Mouse (Mus musculus): ENCODE measurements around the gene Fam49a. TPM values are rescaled to one million over a fixed set of nuclear protein-coding genes. Genes with fewer than 3 reads are reported as not detected.
"Not testable (repeated sequence)": the region's sequence is repeated elsewhere in the genome, so short reads cannot be mapped to it uniquely, and the experiment has no call there.

Gene Fam49a
- total RNA-seq (2021), result 100 to 1,000 TPM; 173 to 178 TPM

DNA sequence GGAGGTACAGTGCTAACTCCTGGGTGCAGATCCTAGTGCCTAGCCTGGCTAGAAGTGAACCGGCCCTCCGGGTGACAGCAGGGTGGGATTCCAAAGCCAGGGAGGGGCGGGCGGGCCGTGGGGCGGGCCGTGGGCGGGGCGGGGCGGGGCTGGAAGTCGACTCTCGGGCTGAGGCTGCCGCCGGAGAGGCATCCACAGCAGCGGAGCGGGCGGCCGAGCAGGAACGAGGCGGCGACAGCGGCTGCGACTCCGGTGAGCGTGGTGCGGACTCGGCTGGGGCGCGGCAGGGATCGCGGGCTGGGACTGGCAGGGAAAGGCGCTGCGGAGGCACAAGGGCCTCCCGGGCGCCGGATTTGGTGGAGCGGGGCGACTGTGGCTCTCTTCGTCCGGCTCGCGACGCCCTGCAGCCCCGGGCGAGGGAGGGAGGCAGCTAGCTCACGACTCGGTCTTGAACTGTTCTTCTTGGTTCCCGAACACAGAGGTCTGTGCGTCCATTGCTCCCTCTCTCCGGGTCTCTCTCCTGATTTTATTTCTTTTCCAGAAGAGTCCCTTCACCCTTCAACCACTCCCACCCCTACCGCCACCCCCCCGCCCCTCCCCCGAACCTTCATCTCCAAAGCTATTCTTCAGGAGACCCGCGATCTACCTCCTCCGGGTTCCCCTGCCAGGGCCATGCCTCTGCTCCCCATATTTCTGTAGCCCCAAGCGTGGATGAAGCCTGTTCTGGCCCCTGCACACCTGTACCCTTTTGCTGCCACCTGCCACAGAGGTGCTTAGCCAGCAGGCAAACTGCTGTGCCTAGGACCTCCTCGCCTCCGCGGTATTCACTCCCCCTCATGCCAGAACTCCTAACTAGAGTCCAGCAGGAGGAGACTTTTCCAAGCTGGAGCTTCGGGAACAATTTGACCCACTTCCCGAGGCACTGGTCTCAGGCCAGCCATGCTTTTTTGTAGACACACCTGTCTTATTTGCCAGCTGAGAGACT is at the start of gene Fam49a:
Gene Fam49a, plus strand, starts transcription at position 153 of the 985 bp plus-strand sequence.
- DNase-seq, result peak; percentile 82 to 83

DNA sequence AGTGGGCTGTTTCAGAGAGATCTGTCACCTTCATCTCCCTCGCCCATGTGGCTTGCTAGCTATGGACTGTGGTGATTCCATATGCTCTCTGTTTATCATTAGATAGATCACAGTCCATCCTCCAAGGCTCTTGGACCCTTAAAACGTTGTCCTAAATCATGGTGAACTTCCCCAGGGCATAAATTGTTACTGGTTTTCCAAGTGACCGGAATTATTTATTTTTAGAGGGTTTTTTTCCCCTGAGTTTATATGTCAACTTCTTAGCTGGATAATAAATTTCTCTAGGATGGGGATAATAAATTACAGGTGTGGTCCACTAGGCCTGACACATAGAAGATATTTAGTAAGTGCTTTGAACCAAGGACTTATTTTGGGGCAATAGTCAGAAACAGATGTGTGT is 48.4 kb upstream of the Fam49a start:
- DNase-seq, result no peak

DNA sequence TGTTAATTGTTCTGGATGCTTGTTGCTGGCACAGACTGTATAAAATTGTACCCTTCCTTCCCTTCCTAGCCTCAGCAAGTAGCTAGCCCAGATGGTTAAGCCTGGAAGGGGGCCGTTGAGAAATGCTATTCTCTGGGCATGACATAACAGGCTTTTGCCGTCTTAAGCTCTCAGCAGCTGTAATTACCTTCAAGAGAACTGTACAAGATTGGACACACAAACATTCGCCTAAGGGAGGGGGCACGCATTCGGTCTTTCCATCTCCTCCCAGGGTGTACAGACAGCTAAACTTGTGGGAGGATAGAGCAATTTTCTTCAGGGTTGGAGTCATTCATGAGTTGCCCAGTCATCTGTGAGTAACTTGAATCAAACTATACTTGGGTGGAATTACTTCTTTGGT is 43.0 kb upstream of the Fam49a start:
- no peak for DNase-seq

DNA sequence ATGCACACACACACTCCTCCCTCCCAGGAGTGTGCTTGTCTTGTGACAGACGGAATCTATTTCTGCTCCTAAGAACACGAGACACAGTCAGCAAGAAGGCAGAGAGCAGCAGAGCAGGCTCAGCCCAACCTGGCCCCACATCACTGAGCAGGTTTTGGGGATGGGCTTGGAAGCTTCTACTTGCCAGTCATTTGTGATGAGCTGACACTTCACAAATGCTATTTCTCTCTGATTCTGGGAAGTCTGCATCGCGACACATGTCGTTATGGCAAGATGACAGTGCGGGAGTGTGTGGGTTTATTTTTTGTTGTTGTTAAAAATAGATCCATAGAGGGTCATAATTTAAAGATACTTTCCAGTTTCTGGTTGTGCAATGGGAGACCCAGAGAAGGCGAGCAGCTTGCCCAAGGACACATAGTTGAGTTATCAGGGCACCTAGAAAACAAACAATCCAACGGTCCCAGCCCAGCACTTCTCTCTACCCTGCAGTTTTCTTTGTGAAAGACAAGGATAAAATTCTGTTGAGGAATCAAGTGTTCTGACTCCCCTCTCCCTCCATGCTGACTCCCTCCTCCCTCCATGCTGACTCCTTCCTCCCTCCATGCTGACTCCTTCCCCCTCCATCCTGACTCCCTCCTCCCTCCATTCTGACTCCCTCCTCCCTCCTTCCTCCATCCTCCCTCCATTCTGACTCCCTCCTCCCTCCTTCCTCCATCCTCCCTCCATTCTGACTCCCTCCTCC is 41.0 kb upstream of the Fam49a start:
- peak; percentile 73 to 81 for DNase-seq

DNA sequence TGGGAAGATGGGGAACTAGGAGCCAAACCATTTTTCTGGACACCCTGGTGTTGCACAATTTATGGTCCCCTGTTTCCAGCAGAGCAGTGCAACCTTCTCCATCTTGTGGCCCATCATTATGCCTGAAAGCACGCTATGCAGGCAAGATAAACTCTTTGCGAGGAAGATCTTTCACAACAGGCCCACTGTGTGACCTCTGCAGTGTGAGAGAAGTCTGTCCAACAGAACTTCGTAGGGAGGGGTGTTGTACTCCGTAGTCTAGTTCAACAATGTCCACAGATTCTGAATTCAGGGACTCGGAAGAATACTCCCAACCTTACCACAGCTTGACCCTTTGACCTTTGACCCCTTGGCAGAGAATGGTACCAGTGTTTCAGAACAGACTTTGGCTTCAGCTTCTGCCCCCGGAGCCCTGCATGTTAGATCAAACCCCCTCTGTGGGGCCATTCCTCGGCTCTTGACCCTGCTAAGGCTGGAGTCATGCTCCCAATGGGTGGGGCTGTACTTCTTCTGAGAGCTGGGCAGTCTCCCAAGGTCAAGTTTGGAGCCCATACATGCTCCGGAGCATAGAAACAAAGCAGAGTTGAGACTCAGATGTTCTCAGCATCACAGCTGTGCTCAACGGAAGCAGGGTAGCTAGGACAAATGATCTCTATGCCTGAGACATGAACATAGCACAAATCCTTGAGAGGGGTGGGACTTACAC is 39.2 kb upstream of the Fam49a start:
- no peak for DNase-seq

DNA sequence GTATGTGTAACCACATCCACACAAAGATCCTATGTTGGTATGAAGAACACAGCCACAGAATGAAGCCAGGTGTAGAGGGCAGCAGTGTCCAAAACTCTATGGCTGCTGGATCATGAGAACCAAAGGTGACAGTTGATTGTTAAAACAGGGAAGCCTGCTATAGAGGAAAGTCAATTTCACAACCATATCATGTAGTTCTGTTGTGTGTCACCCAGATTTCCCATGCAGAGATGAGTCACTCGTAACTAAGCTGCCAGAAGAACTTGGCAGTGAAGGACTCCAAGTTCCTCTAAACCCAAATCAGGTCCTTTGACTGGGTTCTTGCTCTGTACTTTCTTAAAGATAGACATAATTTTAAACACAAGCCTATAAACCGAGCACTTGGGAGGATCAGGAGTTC is 38.6 kb upstream of the Fam49a start:
- no peak for DNase-seq

DNA sequence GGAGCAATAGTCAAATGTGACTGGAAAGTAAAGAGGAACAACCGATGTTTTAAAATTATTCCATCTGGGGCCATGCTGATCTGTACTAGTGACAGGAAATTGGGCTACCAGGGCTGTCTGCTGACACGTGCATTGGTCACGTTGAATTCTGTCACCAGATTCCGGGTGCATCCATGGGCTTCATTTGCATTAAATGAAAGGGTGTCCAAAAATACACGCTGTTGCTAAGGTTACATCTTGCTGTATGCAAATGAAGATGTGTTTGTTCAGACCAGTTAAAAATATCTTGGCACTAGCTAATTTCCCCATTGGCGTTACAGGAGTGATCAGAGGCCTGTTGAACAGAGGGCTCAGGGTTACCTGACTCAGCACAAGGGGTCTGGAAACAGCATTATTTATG is 36.2 kb upstream of the Fam49a start:
- DNase-seq, result peak; percentile 48 to 61

DNA sequence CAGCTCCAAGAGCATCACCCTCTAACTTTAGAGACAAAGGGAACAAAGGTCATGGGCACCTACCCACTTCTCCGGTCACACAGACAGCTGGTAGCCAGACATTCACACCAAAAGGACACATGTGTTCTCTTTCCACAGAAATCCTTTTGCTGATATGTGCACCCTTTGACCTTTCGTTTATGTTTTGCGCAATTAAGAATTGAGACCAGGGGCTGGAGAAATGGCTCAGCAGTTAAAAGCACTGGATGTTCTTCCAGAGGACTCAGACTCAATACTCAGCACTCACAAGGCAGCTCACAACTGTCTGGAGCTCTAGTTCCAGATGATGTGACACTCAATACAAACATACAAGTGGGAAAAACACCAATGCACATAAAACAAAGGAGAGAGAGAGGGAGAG is 34.3 kb upstream of the Fam49a start:
- no peak for DNase-seq

DNA sequence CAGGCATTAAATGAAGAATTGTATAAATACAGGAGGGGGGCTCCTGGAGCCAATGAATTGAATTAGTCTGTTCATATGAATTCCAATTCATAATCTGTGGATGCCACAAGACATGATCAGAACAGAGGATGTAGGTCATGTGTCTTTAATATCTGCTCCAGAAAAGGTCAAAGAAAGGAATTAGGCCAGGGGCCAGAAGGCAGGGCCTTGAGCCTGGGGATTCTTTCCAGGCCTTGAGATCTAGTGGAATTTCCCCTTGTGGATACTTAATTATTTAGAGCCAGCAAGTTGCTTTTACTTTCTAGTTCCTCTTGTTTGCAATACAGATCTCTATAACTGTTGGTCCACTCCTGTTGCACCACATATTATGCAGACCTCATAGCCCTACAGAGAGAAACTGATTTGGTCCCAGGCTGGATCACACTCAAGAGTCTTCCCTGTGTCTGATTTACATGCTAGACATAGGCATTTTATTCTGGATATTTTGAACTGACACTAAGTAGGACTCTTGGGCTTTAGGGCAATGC is 31.8 kb upstream of the Fam49a start:
- DNase-seq, result no peak

DNA sequence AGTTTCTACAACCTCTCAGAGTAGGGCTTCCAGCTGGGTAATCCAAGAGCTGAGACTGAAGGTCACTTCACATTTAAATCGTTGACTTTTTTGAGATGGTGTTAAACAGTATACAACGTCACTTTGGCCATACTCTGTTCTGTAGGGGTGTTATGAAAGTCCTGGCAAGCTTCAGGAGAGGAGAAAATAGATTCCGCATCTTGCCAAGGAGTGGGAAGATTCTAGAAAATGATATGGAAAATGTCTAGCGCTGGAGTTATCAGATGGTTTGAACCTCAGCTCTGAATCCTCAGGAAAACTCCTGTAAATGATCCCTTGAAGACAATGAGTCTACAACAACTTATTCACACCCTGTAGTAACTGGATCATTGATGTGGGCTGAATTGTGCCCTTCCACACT is 29.8 kb upstream of the Fam49a start:
- DNase-seq, result no peak

DNA sequence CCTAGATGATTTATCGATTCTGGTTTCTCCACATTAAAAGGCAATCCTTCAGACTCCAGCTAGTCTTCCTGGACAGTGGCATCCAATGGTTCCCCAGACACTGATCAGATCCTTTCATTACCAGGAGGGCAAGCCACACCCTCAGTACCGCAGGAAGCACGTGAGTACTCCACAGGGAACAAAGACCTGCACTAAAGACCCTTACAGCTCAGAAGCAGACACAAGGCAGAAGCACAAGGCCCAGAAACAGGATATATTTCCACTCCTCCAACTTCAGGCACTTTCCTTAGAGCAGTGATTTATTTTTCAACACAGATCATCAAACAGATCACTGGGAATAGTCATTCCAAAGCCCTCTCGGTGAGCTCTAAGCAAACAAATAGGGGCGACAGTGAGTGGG is 25.0 kb upstream of the Fam49a start:
- DNase-seq, result no peak

DNA sequence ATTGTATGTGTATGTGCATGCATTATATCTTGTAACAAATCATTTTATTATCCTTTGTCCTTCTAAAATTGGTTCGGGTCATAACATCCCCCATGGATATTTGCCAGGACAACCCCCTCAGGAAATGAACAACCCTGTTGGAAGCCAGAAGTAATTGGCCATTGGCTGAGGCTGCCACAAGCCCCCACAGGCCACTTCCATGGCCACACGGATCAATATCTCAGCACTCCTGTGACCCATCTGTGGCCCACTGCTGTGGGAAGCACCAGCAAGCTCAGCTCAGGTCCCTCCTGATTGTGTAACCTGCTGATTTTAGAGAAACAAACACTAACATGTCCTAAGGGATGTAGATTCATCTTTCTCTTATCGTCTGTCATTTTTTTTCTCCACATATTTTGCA is 22.4 kb upstream of the Fam49a start:
- DNase-seq, result no peak

DNA sequence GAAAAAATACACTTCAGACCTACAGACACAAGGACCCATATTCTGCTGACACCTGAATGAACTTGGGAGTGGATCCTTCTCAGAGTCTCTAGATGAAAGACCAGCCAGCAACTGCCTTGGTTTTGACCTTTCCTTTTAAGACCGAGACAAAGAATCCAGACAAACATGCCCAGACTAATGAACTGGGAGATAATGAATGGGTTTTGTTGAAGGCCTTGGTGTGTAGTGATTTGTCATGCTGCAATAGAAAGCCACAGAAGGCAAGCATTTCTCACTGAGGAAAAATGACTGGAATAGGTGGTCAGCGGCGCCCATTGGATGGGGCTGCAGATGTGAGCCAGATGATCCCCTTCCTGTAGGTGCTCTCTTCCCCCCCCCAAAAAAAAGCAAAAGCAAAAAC is 18.8 kb upstream of the Fam49a start:
- no peak for DNase-seq

DNA sequence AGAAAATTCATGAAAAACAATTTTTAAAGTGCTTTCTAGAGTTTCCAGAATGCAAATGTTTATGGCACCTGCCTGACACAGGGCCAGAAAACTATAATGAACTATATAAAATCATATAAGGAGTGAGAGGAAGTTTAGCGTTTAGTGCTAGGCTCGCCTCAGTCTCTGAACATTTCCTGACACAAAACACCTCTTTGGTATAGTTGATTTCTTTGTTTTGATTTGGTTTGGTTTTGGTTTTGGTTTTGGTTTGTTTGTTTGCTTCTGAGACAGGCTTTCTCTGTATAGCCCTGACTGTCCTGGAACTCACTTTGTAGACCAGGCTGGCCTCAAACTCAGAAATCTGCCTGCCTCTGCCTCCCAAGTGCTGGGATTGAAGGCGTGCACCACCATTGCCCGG is 14.9 kb upstream of the Fam49a start:
- not testable (repeated sequence) for DNase-seq

DNA sequence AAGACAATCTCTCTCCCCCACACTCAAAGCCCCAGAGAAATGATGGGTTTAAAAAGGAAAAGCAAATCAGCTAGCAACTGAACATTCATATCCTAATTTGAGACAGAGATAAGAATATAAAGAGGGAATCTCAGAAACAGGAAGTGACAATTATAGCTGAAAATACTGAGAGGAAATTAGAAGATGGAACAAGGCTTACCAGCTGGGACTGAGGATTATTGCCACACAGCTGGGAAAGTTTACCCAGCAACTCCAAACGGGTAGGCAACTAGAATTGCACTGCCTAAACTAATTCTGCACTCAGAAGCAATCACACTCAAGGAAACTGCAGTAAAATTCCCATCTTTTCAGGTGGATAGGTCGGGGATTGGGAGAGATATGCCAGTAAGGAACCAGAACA is 12.4 kb upstream of the Fam49a start:
- no peak for DNase-seq

DNA sequence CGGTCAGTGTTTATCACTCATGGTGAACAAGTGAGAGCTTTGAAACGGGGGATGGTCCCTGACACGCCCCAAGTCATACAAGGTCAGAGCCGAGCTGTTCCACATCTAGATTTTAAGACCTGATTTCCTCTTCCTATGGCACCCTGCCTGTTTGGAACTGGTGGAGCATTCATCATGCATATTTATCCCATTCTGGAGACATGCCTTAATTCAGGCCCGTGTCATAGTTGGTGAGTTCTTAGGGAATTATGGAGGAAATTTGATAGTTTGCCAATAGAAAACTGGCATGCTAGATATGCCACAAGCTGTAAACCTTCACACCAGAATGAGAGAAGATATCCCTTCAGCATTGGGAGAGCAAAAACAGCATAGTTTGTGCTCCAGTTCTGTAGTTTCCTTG is 8.4 kb upstream of the Fam49a start:
- no peak for DNase-seq

DNA sequence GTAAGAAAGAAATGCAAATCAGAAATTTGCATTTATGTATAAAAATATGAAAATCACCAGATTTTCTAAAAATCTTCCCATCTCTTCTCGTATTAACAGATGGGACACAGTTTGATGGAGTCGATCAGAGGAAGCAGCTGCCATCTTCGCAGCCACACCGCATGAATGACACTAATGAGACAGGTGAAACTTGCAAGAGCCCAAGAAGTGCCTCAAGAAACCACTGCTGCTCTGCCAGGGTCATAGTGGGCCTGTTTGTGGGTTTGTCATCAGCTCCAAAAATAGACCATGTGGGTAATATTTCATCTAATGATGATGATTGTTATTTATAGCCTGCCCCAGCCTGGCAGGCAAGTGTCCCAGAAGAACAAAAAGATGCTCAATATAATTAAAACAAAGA is 7.8 kb upstream of the Fam49a start:
- no peak for DNase-seq

DNA sequence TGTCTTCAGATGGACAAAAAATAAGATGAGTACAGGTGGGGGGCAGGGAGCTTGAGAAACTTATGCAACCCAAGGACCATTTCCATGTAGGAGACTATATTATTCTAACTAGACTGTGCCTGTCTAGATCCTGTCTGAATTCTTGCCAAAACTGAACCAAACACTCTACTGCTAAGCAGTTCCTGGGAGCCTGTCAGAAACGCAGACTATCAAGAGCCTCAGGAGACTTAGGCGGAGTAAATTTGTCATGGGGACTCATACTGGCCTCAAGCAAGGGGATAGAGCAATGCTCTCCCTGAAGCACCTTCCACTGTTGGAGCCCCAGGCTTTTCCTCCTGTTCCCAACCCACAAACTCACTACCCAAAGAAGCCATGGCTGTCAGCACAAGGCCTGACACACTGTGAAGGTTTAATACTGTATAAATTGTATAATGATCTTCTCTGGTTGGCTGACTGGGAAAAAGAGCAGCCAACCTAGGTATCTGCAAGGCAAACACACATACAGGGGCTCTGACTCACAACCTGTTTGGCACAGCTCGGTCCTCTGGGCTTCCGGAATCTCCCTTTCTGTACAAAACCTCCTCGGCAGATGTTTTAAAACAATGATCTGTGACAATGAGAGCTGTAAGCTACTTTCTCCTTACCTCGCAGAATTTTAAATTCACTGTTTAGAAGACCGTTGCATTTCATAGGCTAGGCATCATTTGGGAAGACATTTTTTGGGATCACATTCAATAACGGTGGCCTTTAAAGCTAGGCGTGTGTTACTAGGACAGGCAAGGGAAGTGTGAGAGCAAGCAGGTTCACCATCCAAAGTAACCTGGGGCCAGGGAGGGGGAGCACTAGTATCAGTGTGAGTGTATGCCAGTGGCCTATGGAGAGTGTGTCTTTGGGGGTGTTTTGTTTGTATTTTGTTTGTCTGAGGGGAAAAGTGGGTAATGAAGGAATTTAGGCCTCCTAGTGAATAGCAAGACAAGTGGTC is 669 bp upstream of the Fam49a start:
- DNase-seq, result no peak

DNA sequence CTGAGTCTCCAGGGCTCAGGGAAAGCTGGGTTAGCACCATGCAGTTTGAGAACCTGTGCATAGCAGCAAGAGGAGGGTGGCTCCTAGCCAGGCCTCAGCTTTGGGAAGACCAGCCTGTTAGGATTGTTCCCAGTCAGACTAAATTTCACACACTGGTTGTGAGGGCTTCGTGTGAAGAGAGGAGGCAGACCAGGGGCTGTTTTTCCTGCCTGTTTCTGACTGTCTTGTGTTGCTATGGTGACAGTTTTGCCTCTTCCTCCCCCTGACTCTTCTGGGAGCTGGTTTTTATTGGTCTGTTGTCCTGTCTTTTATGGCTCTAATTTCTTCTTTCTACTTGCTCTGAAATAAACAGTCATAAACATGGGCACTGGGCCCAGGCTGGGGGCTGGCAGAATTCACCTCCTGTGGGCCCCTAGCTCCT is 1.4 kb downstream of the Fam49a start:
- DNase-seq, result peak; percentile 53 to 62

DNA sequence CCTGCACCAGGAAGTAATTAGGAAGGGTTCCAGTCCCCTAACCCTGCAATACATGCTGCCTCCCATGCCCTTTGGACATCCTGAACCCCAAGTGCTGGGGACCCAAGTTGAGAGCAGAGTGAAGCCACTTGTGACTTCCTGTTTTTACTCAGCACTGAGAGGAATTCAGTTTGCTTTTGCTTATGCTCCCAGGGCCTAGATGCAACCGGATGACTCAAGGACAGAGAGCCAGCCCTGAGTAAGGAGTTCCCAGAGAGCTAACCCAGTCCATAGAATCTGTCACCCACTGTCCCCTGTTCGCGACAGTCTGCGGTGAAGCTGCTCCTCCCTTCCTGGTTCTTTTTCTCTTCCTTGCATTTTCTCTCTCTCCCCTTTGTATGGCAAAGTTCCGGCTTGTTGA is 2.2 kb downstream of the Fam49a start:
- no peak for DNase-seq

DNA sequence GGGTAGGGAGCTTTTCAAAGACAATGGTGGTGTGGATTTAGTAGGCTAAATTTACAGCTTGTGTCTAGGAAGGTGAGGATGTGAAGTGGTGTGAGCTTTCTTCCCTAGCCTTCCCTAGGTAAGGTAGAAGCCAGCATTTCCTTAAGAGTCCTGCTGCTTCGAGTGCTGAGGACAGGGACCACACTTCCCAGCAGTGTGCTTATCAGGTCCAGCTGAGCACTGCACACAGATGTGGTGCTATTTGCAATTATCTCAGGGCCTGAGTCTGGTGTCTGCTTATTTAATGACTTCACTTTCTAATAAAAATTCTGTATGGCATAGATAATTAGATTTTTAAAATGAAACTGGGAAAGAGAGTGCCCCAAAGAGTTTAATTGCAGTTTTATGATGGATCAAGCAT is 4.6 kb downstream of the Fam49a start:
- DNase-seq, result no peak

DNA sequence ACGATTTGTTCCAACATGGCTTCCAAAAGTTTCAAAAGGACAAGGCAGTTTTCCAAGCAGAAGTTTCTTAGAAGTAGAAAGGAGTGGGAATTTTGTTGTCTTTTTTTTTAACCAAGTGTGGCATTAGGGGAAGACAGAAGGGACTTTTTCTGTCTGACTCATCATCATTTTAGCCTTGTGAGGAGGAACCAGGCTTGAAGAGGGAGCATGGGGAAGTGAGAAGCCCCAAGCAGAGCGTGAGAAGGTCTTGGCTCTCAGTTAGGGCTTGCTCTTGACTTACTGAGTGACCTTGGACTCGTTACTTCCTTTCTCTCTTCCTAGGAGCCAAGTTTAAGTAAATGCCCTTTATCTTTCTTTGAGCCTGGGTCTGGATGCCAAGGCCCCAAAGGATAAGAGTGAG is 8.6 kb downstream of the Fam49a start:
- no peak for DNase-seq
